Mouse (Mus musculus) cerebellum, adult 2 months (tissue): ENCODE data around the gene Tpbpb.

Source experiments
- CTCF ChIP-seq: fragments of 200-500 bp; IDR thresholded peaks from 2 replicates; pipeline ENCODE4 v1.5.1; 2011; ENCODE audit warnings: low read depth, mild to moderate bottlenecking, control low read depth, low read length, moderate library complexity, borderline replicate concordance; ENCODE audit not compliant: insufficient read depth
- POLR2A ChIP-seq: fragments of 200-500 bp; IDR thresholded peaks from 2 replicates; pipeline ENCODE4 v1.6.1; 2011; ENCODE audit warnings: low read length, control low read depth, borderline replicate concordance; ENCODE audit not compliant: insufficient read depth

- TF ChIP-seq CTCF (no peak), POLR2A (no peak)
These were observed 40.4 kb downstream of the Tpbpb start, which contains the start of gene 4930486L24Rik for GRCm38 (mm10) chr13:60864281-60864680.
